Mouse (Mus musculus) testis, postnatal 14 days (tissue): Measurements from ENCODE around the gene Tank.

Source experiments
- DNase-seq: peaks from one replicate; pipeline ENCODE4 v3.0.0; 2021; ENCODE audit warnings: low spot score

Gene Tank

DNA sequence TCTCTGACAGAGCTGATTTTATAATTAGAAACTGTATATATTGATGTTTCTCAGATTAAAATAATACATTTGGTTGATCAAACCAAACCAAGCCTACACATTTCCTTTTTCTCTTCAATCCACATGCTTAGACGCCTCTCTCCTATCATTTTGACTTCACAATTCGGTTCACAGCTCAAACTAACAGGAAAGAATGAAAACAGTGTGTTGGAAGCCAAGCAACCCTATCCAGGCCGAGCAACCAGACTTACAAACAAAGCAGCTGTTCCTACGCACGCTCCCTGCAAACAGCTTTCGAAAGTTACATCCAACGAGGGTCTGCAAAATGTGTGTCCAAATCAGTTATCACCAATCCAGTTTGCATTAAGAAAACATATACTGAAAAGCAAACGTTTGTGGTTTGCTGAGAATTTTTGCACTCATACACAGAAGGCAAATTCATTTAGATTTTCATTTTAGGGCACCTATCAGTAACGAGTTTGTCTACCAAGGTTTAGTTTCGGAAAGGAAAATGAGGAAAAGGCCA is 2.2 kb downstream of the Tank start:
- no peak for DNase-seq

DNA sequence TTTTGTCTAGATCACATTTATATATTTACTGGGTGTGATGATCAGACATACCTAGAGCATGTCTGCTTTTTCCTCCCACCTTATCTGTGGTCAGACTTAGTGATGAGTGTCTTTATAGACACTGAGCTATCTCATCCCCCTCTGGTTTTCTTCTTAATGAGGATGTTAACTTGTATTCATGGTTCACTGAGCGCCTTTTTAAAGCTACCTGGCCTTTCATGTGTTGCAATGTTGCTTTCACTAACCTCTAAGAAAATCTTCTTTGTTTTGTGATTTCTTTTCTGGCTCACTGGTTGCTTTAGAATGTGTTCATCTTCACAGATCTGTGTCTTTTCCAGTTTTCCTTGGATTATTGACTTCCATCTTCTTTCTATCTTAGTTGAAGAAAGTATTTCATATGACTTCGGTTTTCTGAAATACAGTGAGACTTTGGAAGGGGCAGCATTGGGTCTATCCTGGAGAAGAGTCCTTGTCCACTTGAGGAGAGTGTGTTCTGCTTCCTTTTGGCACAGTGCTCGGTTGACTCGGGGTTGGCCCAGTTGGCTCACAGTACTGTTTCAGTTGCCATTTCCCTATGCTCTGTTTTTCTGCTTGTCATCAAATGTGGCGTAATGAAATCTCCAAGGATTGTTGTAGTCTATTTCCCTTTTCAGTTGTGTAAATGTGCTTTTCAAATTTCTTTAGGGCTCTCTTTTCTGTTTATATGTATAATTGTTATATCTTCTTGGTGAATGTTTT is 4.4 kb downstream of the Tank start:
- no peak for DNase-seq

DNA sequence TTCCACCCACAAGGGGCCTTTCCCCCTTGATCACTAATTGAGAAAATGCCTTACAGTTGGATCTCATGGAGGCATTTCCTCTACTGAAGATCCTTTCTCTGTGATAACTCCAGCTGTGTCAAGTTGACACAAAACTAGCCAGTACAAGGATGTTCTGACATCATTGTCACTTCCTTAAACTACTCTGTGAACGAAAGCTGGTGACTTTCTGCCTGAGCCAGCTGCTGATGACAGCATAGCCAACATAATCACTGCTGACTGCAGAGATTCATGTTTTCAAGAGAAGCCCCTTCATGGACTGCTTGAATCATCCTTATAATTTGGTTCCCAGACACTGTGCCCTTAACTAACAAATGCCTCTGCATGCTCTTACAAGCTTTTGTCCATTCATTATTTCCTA is 7.1 kb downstream of the Tank start:
- no peak for DNase-seq

DNA sequence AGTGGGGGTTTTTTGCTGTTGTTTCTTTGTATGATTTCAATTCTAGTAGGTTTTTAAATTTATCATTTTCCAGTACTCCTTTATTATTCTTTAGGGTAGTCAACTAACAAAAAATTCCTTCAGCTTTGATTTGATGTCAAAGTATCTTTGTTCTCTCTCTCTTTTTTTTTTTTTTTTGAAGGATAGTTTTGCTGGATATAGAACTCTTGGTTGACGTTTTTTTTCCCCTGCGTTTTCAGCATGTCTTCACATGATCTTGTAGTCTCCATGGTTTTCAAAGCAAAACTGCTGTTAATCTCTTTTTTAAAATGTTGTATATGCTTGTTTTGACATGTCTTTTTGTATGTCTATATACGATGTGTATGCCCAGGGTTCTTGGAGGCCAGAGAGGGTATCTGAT is 7.8 kb downstream of the Tank start:
- DNase-seq: no peak

DNA sequence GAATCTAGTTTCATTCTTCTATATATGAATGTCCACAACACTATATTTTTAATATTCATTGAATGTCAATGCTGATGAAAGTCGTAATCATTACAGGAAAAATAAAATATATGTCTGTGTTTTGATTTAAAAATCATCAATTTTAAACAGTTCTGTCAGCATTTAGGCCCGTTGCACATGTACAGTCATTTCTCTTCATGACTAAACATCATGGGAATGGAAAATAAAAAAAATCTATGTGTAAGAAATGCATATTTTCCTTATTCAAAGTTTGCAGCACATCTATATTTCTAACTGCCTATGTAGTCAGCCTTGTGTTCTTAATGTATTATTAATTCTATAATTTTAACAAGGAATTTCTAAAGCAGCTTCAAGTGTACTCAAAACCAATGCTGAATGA is 12.4 kb downstream of the Tank start:
- DNase-seq: no peak

DNA sequence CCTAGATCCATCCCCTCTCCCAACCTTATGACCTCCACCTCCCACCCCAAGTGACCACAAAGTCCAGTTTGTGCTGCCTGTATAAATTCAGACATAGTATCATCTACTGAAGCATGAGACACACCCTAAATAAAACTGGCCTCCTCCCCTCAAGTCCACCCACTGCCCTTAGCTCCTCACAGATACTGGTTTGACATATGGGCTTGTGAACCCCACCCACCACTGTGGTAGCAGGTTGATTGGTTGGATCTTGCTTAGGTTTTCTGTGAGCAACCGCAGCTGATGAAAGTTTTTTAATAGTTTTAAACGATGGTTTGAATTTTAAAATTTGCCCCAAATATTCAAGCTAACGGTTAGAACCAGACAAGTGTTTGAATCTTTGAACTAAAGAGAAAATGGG is 13.7 kb downstream of the Tank start:
- DNase-seq: no peak

DNA sequence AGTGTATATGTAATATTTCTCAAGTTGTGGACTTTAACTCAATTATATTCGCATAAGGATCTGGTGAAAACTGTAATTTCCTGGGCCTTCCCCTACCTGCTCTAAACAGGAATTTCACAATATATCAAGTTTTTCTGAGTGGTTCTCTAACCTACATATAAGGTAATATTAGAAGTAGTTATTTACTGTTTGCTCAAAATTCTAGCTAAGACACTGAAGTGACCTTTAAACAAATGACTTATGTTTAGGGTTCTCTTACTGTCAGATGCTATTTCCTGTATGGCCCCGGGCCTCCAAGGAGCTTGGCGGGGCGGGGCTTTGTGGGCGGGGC is 14.3 kb downstream of the Tank start:
- no peak for DNase-seq

DNA sequence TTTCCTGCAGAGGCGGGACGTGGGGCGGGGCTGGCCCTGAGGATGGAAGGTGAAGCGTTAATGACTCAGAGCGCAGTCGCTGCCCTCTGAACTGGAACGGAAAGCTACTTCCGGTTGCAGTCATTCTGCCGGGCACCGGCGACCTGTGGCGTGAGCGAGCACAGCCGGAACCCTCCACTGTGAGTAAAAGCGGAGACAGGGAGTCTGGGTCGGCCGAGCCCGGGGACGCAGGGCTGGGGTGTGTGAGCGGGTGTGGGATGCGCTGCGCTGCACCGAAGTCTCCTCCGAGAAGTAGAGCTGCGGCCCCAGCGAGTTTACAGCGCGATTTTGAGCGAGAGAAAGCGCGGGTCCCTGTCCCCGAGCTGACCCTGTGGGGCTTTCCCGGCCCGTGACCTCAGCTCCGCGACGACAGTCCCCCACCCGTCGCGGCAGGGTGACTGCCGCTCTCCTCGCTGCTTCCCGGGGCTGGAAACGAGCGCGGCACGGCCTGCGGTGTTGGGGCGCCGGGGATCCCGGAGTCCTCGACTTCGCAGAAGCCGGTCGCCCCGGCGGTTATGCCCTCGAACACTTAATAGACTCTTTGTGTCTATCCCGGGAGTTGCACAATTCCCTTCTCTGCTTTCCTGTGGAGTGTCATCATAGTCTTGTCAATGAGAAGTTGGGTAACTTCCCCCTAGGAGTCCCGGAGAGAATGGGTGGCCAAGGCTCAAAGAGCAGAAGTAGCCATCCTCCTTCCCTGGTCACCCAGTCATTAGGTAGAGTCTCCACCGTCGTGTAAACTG is 14.8 kb downstream of the Tank start:
- peak; percentile 94 for DNase-seq

DNA sequence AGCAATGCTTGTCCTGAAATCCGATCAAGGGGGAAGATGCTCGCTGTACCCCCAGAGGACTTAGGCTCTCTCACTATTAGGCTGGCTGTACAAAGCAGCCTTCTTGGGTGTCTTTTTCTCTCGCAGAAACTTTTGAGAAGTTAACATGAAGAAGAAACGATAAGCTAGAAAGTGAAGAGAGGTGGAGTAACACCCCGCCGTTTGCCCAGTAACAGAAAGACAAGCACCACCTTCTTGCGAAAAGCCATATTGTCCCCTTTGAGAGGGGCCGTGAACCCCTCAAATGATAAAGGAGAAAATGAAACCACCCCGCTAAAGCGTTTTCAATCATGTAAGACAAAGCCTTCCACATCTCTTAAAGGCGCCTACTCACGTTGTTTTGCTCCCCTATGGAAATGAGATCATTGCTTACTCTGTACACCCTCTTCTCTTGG is 15.5 kb downstream of the Tank start:
- DNase-seq: no peak

DNA sequence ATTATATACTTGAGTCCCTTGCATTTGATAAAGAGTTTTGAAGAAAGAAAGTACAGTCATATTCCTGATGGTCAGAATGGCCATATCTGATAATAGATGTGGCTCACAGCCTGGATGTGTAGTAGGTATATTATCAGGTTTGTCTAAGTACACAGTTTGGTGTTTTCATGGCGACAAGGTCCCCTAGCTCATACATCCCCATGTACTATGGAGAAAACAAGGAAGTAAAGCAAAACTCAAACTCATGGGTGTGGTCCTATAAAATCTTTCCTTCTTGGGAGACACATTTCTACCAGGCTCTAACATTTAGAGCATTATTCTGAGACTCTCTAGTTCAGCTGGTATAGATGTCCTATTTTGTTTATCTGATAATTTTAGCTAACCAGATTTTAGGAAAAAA is 21.3 kb downstream of the Tank start:
- DNase-seq: no peak

DNA sequence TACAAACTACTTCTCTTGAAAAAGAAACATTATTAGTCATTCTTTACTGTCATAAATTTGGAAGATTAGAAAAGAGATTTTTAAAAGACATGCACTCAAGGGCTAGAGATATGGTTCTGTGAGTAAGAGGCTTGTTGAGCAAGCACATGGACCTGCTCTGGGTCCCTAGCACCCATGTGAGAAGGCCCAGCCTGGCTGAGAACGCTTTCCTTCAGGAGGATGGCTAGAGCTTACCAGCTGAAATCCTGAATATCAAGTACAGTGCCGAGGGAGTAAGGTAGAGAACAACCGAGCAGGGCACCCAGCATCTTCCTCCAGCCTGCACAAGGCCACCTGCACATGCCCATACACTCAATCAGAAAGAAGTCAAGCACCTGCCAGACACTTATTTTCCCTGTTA is 25.1 kb downstream of the Tank start:
- no peak for DNase-seq

DNA sequence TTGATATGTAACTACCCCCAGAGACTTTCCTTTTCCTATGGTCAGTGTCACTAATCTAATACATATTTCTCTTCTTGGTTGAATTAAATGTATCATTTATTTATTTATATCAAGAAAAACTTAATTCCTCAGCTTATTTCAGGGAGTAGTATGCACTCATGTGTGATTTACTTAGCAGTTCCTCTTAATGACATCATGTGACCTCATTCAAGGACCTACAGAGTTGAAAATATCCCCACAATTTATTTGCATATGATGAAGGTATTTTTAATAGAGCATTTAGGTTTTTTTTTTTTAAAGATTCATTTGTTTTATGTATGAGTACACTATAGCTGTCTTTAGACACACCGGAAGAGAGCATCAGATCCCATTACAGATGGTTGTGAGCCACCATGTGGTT is 28.6 kb downstream of the Tank start:
- DNase-seq: no peak

DNA sequence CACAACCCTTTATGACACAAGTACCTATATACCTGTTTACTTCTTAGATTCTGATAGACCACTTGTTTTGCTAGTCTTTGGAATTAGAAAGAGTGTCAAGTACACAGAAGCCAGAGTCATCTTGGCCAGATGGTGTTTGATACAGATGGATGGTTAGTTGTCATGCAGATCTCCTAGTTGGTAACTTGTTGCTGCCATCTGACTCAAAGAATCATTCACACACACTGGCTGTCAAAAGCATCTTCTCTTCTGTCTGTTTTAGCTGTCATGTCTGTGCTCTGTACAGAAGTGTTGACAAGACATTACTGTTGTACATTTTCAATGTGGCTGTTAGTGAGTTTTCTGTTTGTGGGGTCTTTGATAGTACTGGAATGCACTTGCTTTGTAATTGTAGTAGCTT is 45.6 kb downstream of the Tank start:
- no peak for DNase-seq

DNA sequence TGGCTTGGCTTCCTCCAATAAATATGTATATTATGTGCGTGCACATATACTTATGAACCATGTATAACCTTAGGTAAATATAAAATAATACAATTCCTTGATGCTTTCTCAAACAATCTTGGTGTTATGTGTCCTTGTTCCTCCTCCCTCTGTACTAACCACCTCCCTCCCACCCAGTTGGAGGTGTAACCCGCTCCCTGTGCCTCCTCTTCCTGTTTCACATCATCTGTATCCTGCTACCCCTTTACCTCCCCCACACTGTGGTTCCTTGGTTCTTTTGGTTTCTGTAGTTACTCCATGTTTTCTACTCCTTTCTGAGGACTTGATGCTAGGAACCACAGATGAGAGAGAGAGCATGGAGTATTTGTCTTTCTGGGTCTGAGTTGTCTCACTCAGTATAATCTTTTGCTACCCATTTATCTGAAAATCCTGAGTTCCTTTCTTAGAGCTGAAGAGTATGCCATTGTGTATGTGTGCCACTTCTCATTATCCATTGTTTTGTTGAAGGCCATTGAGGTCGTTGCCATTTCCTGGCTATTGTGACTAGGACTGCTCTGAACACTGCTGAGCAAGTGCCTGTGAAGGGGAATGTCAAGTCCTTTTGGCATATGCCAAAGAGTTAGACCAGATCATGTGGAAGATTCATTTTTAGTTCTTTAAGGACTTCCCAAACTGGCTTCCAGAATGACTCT is 52.6 kb downstream of the Tank start:
- no peak for DNase-seq

DNA sequence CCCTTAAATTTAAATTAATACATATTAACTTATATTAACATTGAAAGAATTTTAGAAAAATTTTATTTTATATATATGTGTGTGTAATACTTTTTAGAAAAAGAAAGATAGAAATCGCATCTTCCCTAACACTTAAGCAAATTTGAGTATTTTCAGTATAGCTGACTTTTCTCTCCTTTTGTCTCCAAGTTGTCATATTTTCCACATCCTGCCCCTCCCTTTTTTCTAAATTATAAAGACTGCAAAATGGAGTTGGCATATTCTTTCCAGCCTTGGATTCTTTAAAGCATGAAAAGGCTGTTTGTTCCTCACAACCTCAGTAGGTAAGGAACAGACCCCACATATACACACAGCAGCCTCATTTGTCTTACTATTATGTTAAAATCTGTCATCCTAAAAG is 56.7 kb downstream of the Tank start:
- no peak for DNase-seq

DNA sequence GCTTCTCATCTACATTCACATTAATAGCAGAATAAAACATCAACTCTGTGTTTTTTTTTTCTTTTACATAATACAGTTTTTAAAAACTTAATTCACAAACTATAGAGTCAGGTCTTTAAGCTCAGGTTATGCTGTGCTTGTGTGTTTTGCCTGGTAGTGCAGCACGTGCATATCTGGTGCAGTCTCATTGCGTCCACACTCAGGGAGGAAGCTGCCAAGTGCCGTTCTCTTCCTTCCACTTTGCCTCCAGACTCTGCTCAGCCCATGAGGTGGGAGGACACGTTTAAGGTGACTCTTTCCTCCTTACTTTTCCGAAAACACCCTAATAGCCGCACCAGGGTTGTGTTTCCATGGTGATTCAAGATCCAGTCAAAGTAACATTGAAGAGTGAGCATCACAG is 59.8 kb downstream of the Tank start:
- DNase-seq: no peak

DNA sequence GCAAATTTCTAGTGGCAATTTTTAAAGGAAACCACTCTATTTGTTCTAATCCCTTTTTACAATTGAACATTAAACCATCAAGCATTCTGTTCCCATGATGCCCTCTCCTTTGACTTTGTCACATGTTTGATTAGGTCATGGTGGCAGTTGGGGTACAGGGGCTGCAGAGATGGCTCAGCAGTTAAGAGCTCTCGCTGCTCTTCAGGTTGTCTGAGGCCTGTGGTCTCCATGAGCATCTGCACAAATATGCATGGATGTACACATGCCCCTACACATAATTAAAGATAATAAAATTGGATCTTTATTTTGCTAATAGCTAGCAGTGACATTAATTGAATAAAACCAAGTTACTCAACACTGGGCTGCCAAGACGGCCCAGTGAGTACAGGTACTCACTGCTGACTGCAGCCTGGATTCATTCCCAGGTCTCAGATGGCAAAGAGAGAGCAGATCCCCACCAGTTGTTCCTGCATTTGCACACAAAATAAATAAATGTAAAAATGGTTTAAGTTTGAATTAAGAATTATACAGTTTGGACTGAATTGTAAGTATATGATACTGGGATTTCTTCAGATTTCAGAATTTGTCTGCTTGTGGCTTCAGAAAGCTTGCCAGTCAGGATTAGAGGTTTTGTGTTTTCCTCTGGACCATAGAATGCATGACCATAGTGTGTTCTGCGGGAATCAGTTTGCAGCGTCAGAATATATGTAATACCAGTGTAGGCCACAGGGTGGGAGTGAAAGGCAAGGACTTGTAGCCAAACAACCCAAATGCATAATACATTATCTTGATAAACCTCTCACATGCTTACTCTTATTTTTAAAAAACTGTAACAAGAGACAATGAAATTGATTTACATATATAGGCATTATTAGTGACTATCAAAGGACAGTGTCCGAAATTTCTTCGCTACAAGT is 64.3 kb downstream of the Tank start:
- no peak for DNase-seq

DNA sequence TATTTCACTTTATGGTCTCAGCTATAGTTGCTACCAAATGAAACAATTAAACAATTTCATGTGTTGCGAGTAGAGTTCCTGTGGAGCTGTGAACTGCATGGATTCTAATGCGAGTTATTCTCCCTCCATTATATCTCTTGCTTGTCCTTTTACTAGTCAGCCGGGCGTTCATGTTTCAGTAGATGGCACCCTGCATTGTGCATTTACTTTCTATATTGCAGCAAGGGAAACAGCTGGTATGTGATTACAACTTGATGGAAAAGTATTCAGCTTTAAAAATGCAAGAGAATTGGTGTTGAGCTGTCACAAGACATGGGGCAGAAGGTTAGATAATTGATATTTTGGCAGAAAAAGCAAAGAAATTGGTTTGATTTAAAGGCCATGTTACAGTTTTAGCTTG is 72.8 kb downstream of the Tank start:
- DNase-seq: no peak

DNA sequence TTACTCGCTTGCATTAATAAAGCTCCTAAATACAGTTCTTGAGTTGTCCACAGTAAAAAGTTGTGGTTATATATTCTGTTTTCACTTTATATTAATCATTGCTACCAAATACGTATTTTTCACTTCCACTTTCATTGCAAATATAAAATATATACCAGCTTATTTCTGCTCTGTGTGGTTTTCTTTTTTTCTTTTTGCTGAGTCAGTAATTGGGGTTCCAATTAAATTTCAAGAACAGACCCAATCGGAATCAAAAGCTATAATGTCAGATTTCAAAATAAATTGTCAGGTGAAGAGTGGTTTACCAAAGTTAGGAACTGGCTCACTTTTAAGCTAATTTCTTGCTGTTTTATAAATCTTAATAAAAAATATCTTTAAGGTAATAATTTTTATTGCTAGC is 73.3 kb downstream of the Tank start:
- no peak for DNase-seq

DNA sequence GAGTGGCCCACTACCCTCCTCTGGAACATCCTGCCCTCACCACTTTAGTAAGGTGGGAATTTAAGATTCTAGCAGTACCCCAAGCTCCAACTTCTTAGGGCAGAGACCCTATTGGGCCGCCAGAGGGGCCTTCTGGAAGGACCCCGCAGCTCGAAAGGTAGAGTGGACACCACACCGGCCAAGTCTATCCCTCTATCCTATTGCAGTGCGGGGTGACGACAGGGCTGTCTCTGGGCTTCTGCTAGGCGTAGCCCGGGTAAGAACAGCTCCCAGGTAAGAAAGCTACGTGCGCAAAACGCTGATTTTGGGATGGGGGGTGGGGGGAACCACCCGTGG is 76.6 kb downstream of the Tank start:
- peak; percentile 12 for DNase-seq

DNA sequence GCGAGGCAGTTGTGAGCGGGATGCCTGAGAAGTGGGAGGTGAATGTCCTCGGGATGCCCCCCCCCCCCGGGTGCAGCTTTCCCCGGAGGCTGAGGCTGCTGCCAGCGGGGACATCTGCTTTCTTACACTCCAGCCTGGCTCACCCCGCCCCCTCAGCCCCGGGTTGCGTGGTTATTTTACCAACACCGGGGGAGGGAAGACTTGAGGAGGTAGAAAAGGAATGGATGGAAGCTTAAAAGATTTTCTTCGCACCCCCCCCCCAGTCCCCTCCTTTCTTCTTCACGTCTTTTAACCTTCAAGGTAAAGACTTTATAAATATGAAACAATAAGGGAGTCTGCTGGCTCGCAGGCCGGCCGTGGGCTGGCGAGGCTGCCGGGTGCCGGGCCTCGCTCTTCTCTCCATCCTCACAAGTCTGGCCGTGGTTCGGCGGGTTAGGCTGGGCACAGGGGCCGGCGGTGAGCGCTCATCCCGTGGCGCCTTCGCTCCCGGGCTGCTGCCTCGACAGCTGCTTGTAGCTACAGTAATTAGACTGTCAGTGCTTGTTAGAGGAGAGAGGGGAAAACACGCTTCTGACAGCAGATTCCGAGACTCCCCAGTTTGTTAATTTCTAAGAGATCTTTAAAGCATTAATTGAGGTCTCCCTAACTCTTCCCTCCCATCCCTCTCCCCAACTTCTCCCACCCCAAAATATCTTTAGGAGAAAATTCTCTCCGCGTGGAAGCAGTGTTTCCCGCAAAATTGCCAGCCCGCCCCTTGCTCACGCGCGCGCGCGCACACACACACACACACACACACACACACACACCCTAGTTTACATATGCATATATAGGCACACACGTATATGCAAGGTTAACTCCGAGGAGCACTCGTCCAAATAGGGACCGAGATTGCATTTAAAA is 77.2 kb downstream of the Tank start:
- DNase-seq: peak; percentile 48
